Mouse (Mus musculus): ENCODE data around the gene Fry. TPM values are rescaled to one million over a fixed set of nuclear protein-coding genes. Genes with fewer than 3 reads are reported as not detected.

The Fry gene
- total and polyA plus RNA-seq, 3 experiments, result 43.8 to 153 (median 117) TPM

DNA sequence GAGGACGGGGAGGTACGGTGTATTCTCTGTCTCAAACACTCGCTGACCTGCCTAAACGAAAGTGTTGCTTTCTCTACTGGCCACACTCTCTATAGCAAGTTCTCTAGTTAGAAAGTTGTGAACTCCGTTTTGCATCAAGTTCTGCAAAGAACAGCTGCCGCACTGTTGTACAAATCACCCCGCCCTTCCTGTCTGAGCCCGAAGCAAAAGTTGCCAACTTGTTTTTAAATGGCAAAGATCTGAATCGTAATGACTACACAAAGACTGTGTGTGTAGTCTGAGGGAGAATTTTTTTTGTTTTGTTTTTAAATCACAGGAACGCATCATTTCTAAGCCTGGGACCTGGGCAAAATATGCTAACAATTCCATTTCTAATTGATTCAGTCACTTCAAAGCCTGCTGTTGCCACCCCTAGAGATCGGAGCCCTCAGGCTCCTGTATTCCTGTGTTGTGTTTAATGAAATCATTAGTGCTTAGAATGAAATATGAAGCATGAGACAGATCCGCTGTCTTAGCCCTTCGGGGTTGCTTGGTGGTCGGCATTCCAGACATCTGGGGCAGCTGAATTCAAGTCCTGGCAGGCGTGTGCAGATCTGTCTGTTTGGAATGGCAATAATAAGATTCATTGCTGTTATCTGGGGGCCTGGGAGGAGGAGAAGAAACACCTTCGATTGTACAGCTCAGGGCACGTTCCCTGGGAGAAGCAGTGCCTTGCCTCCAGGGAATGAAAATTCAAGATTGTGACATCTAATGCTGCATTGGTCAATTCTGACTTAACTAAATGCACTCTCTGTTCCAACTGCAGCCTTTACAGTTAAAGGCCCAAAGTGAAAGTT lies 339.7 kb downstream of the Fry start:
- Histone ChIP-seq H3K36me3 (ENCODE audit: control insufficient read depth, insufficient read depth, low read length) (peaks cover 6% of the 10 kb centered on the region), H3K27ac (peak overlapping the region; percentile 94), H3K4me3 (peak overlapping the region; percentile 54), H3K27me3 (ENCODE audit: control insufficient read depth, insufficient read depth, low read length) (no peaks in the 10 kb centered on the region), H3K4me1 (ENCODE audit: control insufficient read depth, insufficient read depth, low read length) (peaks cover 2% of the 10 kb centered on the region; the same call in 1 of the 2 replicates), H3K9ac (ENCODE audit: low read depth, low read length) (peak overlapping the region; percentile 77), H3K79me2 (replicated peaks; ENCODE audit: control insufficient read depth, insufficient read depth, low read length) (no peaks in the 10 kb centered on the region)
- 40% methylated on average over 17 of the region's 17 CpGs for WGBS
- intact Hi-C loops (cut with DNase I), result loop anchor here (1.0 to 10.0 kb wide), 3 partner anchors 10 to 207 kb away; partner anchors contain the start of gene N4bp2l2
- peak; percentile 56; the same call in 1 of the 2 replicates for TF ChIP-seq POLR2A (IDR thresholded peaks at IDR 0.05; ENCODE audit: insufficient read depth, low read depth, low read length)
- no peak for TF ChIP-seq EP300 (IDR thresholded peaks at IDR 0.05; ENCODE audit: insufficient read depth, low read depth, low read length)
- no peak for DNase-seq

DNA sequence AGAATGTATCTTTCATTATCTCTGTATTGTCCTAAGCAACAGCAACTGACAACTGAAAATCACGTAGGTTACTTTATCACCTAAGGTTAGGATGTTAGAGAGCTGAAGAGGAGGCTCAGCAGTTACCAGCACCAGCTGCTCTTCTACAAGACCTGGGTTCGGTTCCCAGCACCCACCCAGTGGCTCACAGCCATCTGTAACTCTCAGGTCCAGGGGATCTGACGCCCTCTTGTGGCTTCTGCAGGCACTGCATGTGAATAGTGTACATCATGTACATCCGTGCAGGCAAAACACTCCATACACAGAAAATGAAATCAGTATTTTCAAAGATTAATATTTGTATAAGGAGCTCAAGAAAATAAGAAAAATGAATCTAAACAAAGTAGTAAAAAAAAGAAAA lies 341.4 kb downstream of the Fry start:
- Histone ChIP-seq H3K4me1 (ENCODE audit: control insufficient read depth, insufficient read depth, low read length) (peaks cover 4% of the 10 kb centered on the region), H3K79me2 (replicated peaks; ENCODE audit: control insufficient read depth, insufficient read depth, low read length) (no peaks in the 10 kb centered on the region; the same call in 1 of the 2 replicates), H3K36me3 (ENCODE audit: control insufficient read depth, insufficient read depth, low read length) (peaks cover 16% of the 10 kb centered on the region), H3K27ac (0 out of 2 replicates have a peak overlapping the region, but pooled peaks have one; percentile 3), H3K9ac (ENCODE audit: low read depth, low read length) (no peak overlapping the region), H3K4me3 (no peak overlapping the region), H3K27me3 (ENCODE audit: control insufficient read depth, insufficient read depth, low read length) (no peaks in the 10 kb centered on the region)
- TF ChIP-seq CTCF (IDR thresholded peaks at IDR 0.05), result peak; percentile 68
- TF ChIP-seq EP300 (IDR thresholded peaks at IDR 0.05; ENCODE audit: insufficient read depth, low read depth, low read length), result no peak
- TF ChIP-seq POLR2A (IDR thresholded peaks at IDR 0.05; ENCODE audit: insufficient read depth, low read depth, low read length), result no peak
- intact Hi-C loops (cut with DNase I), result loop anchor here (2.0 to 10.0 kb wide), 2 partner anchors 25 to 205 kb away; partner anchors contain the start of gene N4bp2l2
- 91% methylated on average over 4 of the region's 4 CpGs for WGBS
- DNase-seq, result no peak

DNA sequence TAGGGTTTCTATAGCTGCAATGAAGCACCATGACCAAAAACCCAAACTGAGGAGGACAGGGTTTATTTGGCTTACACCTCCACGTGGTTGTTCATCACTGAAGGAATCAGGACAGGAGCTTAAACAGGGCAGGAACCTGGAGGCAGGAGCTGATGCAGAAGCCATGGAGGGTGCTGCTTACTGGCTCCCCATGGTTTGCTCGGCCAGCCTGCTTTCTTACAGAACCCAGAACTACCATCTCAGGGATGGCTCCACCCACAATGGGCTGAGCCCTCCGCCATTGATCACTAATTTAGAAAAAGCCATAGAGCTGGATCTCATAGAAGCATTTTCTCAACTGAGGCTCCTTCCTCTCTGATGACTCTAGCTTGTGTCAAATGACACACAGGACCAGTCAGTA lies 346.3 kb downstream of the Fry start:
- H3K27me3 ChIP-seq (ENCODE audit: control insufficient read depth, insufficient read depth, low read length), result no peaks in the 10 kb centered on the region

DNA sequence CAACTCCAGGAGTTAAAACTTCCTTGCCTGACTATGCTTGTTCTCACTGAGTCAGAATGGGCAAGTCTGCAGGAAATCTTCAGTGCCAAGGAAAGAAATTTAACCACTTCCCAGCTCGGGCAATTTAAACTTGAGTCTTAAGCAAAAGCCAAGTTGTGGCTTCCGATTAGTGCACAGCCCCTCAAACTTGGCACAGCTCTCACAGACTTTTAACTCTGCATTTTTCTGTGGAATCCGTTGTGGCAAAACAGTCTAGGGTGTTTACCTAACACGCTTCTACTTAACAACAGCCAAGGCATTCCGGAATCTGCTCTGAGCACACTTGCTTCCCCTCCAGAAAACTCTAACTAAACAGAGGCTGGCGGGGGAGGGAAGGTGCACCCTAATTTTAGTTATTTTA lies 346.8 kb downstream of the Fry start:
- H3K27me3 ChIP-seq (ENCODE audit: control insufficient read depth, insufficient read depth, low read length), result no peaks in the 10 kb centered on the region
- intact Hi-C loops (cut with DNase I), result no loop called here
- peaks cover 28% of the 10 kb centered on the region for H3K36me3 ChIP-seq (ENCODE audit: control insufficient read depth, insufficient read depth, low read length)
- peak in 1 of 2 experiments; percentile 28 for DNase-seq
- H3K79me2 ChIP-seq (replicated peaks; ENCODE audit: control insufficient read depth, insufficient read depth, low read length), result no peaks in the 10 kb centered on the region; the same call in 1 of the 2 replicates
- 38% methylated on average over 6 of the region's 6 CpGs for WGBS
- H3K4me3 ChIP-seq, result no peak overlapping the region
- peaks cover 10% of the 10 kb centered on the region for H3K4me1 ChIP-seq (ENCODE audit: control insufficient read depth, insufficient read depth, low read length)
- H3K27ac ChIP-seq, result peak overlapping the region; percentile 87
- no peak for TF ChIP-seq POLR2A (IDR thresholded peaks at IDR 0.05; ENCODE audit: insufficient read depth, low read depth, low read length)
- TF ChIP-seq CTCF (IDR thresholded peaks at IDR 0.05), result no peak
- TF ChIP-seq EP300 (IDR thresholded peaks at IDR 0.05; ENCODE audit: insufficient read depth, low read depth, low read length), result no peak
- H3K9ac ChIP-seq (ENCODE audit: low read depth, low read length), result no peak overlapping the region

More for the DNA sequence above, 346.3 kb downstream of the Fry start:
- Histone ChIP-seq H3K36me3 (ENCODE audit: control insufficient read depth, insufficient read depth, low read length) (peaks cover 25% of the 10 kb centered on the region), H3K4me3 (no peak overlapping the region), H3K4me1 (ENCODE audit: control insufficient read depth, insufficient read depth, low read length) (peaks cover 10% of the 10 kb centered on the region), H3K9ac (ENCODE audit: low read depth, low read length) (no peak overlapping the region), H3K27ac (peak overlapping the region; percentile 87), H3K79me2 (replicated peaks; ENCODE audit: control insufficient read depth, insufficient read depth, low read length) (no peaks in the 10 kb centered on the region; the same call in 1 of the 2 replicates)
- 58% methylated on average over 3 of the region's 3 CpGs for WGBS
- intact Hi-C loops (cut with DNase I), result no loop called here
- no peak for DNase-seq
- TF ChIP-seq POLR2A (IDR thresholded peaks at IDR 0.05; ENCODE audit: insufficient read depth, low read depth, low read length) (0 out of 2 replicates have a peak, but pooled peaks have one; percentile 3), EP300 (IDR thresholded peaks at IDR 0.05; ENCODE audit: insufficient read depth, low read depth, low read length) (no peak), CTCF (IDR thresholded peaks at IDR 0.05) (no peak)

DNA sequence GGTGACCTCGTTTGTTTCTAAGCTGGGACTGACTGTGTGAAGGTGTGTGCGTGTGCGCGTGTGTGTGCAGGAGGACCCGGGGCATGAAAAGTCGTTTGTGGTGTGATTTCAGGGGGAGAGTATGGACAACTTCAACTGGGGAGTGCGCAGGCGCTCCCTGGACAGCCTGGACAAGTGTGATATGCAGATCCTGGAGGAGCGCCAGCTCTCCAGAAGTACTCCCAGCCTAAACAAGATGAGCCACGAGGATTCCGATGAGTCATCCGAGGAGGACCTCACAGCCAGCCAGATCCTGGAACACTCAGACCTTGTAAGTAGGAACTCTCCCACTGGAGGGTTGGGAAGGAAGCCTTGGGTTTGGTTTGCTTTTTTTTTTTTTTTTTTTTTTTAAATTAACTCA lies 347.7 kb downstream of the Fry start:
- H3K79me2 ChIP-seq (replicated peaks; ENCODE audit: control insufficient read depth, insufficient read depth, low read length), result no peaks in the 10 kb centered on the region; the same call in 1 of the 2 replicates
- peak overlapping the region; percentile 9; the same call in 1 of the 2 replicates for H3K4me3 ChIP-seq
- peaks cover 31% of the 10 kb centered on the region for H3K36me3 ChIP-seq (ENCODE audit: control insufficient read depth, insufficient read depth, low read length)
- intact Hi-C loops (cut with DNase I), result no loop called here
- WGBS, result 6% methylated on average over 12 of the region's 12 CpGs
- peak; percentile 87 to 94 for DNase-seq
- H3K4me1 ChIP-seq (ENCODE audit: control insufficient read depth, insufficient read depth, low read length), result peaks cover 10% of the 10 kb centered on the region
- peak; percentile 46 for TF ChIP-seq POLR2A (IDR thresholded peaks at IDR 0.05; ENCODE audit: insufficient read depth, low read depth, low read length)
- peak; percentile 90 for TF ChIP-seq EP300 (IDR thresholded peaks at IDR 0.05; ENCODE audit: insufficient read depth, low read depth, low read length)
- TF ChIP-seq CTCF (IDR thresholded peaks at IDR 0.05), result no peak
- peak overlapping the region; percentile 87 for H3K27ac ChIP-seq
- peak overlapping the region; percentile 36; the same call in 1 of the 2 replicates for H3K9ac ChIP-seq (ENCODE audit: low read depth, low read length)
- no peaks in the 10 kb centered on the region for H3K27me3 ChIP-seq (ENCODE audit: control insufficient read depth, insufficient read depth, low read length)
